Mouse (Mus musculus) midbrain, embryonic 13.5 days (tissue): Measurements from ENCODE around the gene 4930524B15Rik. TPM values are rescaled to one million over a fixed set of nuclear protein-coding genes. Genes with fewer than 3 reads are reported as not detected.
A peak's percentile ranks its signal among the peaks of the same experiment; 100 is the strongest.
"Not testable (repeated sequence)": the region's sequence is repeated elsewhere in the genome, so short reads cannot be mapped to it uniquely, and the experiment has no call there.

Experiments
- ATAC-seq: fragments of 200-750 bp; cut with Nextera tagmentation; 2 replicates; pipeline ENCODE4 v1.8.0; 2017; ENCODE audit warnings: mild to moderate bottlenecking, moderate TSS enrichment, moderate library complexity
- H3K27ac ChIP-seq: fragments of 300-500 bp; sonication (generic); 2 replicates; pipeline ENCODE4 v1.5.1; 2015; ENCODE audit warnings: inconsistent platforms, mild to moderate bottlenecking, moderate library complexity
- H3K27me3 ChIP-seq: fragments of 300-500 bp; sonication (generic); 2 replicates; pipeline ENCODE4 v1.6.1; 2015; ENCODE audit warnings: mild to moderate bottlenecking, inconsistent platforms
- H3K36me3 ChIP-seq: fragments of 300-500 bp; sonication (generic); 2 replicates; pipeline ENCODE4 v1.6.1; 2015; ENCODE audit warnings: mild to moderate bottlenecking, inconsistent platforms
- H3K4me1 ChIP-seq: fragments of 300-500 bp; sonication (generic); replicated peaks from 2 replicates; pipeline ENCODE4 v1.6.1; 2015; ENCODE audit warnings: inconsistent platforms
- H3K4me2 ChIP-seq: fragments of 300-500 bp; sonication (generic); replicated peaks from 2 replicates; pipeline ENCODE4 v1.6.1; 2015; ENCODE audit warnings: moderate library complexity, mild to moderate bottlenecking, inconsistent platforms
- H3K4me3 ChIP-seq: fragments of 300-500 bp; sonication (generic); replicated peaks from 2 replicates; pipeline ENCODE4 v1.5.1; 2015; ENCODE audit warnings: mild to moderate bottlenecking, inconsistent platforms
- H3K9ac ChIP-seq: fragments of 300-500 bp; sonication (generic); replicated peaks from 2 replicates; pipeline ENCODE4 v1.6.1; 2015; ENCODE audit warnings: mild to moderate bottlenecking, inconsistent platforms
- H3K9me3 ChIP-seq: fragments of 300-500 bp; sonication (generic); 2 replicates; pipeline ENCODE4 v1.6.1; 2016; ENCODE audit warnings: mild to moderate bottlenecking, inconsistent platforms
- WGBS: fragments of 180-500 bp; shearing (Covaris S2); methylation state at CpG from one replicate; pipeline ENCODE4 v1.1.7; 2015; 5-methylcytosine and 5-hydroxymethylcytosine counted together
- polyA plus RNA-seq: library from polyadenylated mRNA; unstranded; fragments of >200 nt; fragmentation: Nextera tagmentation; extraction: Ambion mirVana; gene quantifications from 2 replicates; pipeline ENCODE4 v1.2.1, GENCODE M21; 2015

Gene 4930524B15Rik
- polyA plus RNA-seq, 1 experiment from 2014 or later: 0.26 TPM

DNA sequence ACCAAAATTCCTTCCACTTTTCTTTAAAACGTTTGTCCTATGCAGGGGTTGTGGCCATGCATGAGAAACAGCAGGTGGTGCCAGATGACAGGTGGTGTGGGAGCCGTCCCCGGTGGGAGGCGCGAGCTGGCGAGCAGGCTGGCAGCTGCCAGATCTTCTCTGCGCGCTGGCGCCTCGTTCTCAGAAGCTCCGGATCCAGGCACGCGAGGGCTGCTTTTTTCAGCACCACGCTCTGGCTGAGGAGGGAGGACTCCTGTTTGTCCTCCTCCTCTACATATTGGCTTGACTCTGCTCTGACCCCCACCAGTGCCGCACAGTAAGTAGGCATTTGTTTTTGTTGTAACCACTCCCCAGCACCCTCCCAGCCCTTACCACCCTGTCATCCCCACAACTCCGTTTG, 34.9 kb downstream of the 4930524B15Rik start, which contains the start of gene Nsg2:
Nsg2 (plus strand) TSS at position 183 of the 400 bp plus-strand sequence.
- Histone ChIP-seq H3K9me3 (no peaks in the 10 kb centered on the region), H3K27me3 (no peaks in the 10 kb centered on the region), H3K4me1 (peaks cover 40% of the 10 kb centered on the region), H3K36me3 (peaks cover 22% of the 10 kb centered on the region), H3K4me2 (peak within 1 kb of the TSS; percentile 86), H3K27ac (peak within 1 kb of the TSS; percentile 97), H3K4me3 (peak within 1 kb of the TSS; percentile 56), H3K9ac (peak within 1 kb of the TSS; percentile 91)
- under 1% methylated on average over 16 of the region's 16 CpGs for WGBS
- peak; percentile 91 for ATAC-seq

DNA sequence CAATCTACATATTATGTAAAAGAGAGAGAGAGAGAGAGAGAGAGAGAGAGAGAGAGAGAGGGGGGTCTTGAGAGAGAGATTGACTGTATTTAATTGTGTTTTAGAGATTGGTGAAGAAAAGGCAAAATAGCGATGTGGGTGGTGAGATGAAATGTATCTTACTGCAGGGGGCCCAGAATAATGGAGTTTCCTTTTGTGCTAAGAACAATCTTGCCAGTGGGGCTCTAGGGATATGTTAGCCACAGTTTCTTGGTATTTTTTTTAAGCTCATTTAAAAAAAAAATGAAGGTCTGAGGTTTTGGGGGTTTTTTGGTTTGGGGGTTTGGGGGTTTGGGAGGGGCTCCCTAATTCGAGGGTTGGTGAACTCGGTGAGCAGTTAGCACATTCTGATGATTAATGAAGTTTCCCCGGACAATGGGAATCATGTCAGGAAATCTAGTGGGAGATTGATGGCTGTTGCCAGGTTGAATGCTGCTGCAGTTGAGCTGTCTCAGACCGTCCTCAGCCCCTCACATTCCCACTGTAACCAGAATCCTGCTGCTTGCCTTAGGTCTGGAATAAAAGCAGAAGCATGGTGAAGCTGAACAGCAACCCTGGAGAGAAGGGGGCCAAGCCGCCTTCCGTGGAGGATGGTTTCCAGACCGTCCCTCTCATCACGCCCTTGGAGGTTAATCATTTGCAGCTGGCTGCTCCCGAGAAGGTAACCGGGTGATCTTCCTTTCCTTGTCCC, 36.0 kb downstream of the 4930524B15Rik start:
- 2% methylated on average over 11 of the region's 11 CpGs for WGBS
- peaks cover 32% of the 10 kb centered on the region for H3K36me3 ChIP-seq
- H3K9ac ChIP-seq: peak overlapping the region; percentile 91
- no peaks in the 10 kb centered on the region for H3K27me3 ChIP-seq
- H3K27ac ChIP-seq: peak overlapping the region; percentile 97
- H3K4me1 ChIP-seq: peaks cover 45% of the 10 kb centered on the region
- peak overlapping the region; percentile 56 for H3K4me3 ChIP-seq
- 0 out of 2 replicates have a peak, but pooled peaks cover 7% of the 10 kb centered on the region for H3K9me3 ChIP-seq
- peak overlapping the region; percentile 86 for H3K4me2 ChIP-seq
- ATAC-seq: peak; percentile 10; the same call in 1 of the 2 replicates

DNA sequence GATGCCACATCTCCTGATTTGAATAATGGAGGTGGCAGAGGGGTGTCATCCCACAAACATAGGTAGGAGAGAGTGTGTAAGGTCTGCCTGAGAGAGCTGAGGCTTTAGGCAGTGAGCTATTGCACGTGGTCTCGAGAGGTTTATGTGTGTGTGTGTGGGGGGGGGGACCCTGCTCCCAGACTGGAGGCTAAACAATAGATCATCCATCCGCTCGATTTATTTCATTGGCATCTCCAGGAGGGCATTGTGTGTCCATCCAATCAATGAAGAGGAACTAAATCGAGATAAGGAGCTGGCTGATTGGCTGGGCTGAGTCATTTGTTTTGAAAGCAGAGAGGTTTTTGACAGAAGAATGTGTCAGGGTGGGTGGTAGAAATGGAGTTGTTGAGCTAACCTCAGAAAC, 37.3 kb downstream of the 4930524B15Rik start:
- Histone ChIP-seq H3K4me3 (peak overlapping the region; percentile 56), H3K9me3 (peaks cover 14% of the 10 kb centered on the region; the same call in 1 of the 2 replicates), H3K27ac (peak overlapping the region; percentile 97), H3K27me3 (no peaks in the 10 kb centered on the region), H3K36me3 (peaks cover 46% of the 10 kb centered on the region), H3K9ac (peak overlapping the region; percentile 91), H3K4me2 (peak overlapping the region; percentile 86), H3K4me1 (peaks cover 49% of the 10 kb centered on the region)
- WGBS: 2% methylated on average over 5 of the region's 5 CpGs
- peak; percentile 79 for ATAC-seq

DNA sequence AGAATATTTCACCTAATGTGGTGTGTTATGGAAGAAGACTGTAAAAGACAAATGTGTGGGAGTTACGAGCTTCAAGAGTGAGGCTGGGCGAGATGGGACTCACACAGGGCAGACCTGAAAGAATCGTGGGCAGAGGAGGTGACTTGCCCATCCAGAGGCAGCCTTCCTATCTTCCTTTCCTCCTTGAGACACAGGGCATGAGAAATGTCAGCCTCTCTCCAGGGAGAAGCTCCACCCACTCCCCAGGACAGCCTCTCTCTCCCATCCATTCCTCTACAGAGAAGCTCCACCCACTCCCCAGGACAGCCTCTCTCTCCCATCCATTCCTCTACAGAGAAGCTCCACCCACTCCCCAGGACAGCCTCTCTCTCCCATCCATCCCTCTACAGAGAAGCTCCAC, 42.7 kb downstream of the 4930524B15Rik start:
- not testable (repeated sequence) for H3K4me3 ChIP-seq, H3K27ac ChIP-seq, H3K9ac ChIP-seq, H3K27me3 ChIP-seq, ATAC-seq
- Histone ChIP-seq H3K36me3 (peaks cover 62% of the 10 kb centered on the region), H3K4me1 (peaks cover 78% of the 10 kb centered on the region), H3K4me2 (peak overlapping the region; percentile 43; the same call in 1 of the 2 replicates), H3K9me3 (peaks cover 14% of the 10 kb centered on the region; the same call in 1 of the 2 replicates)
- 92% methylated on average over 3 of the region's 3 CpGs for WGBS

DNA sequence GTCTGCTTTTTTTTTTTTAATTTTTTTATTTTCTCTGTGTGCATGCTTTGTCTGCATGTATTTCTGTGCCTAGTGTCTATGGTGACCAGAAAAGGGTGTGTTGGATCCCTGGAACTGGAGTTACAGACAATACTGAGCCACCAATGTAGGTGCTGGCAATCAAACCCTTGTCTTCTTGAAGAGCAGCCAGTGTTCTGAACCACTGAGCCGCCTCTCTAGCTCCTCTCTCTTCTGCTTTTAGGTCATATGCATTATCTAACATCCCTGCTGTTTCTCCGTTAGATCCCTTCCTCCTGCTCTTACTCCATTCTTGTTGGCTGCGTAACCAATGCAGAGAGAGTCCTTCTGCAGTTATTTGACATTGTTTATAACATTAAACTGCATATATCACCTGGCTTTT, 43.5 kb downstream of the 4930524B15Rik start:
- H3K4me3 ChIP-seq: peak overlapping the region; percentile 9; the same call in 1 of the 2 replicates
- peak overlapping the region; percentile 36 for H3K9ac ChIP-seq
- H3K27ac ChIP-seq: peak overlapping the region; percentile 46
- H3K4me1 ChIP-seq: peaks cover 78% of the 10 kb centered on the region
- peak overlapping the region; percentile 43 for H3K4me2 ChIP-seq
- H3K36me3 ChIP-seq: peaks cover 62% of the 10 kb centered on the region
- peaks cover 14% of the 10 kb centered on the region; the same call in 1 of the 2 replicates for H3K9me3 ChIP-seq
- no peaks in the 10 kb centered on the region for H3K27me3 ChIP-seq
- 74% methylated on average over 3 of the region's 3 CpGs for WGBS
- no peak for ATAC-seq

DNA sequence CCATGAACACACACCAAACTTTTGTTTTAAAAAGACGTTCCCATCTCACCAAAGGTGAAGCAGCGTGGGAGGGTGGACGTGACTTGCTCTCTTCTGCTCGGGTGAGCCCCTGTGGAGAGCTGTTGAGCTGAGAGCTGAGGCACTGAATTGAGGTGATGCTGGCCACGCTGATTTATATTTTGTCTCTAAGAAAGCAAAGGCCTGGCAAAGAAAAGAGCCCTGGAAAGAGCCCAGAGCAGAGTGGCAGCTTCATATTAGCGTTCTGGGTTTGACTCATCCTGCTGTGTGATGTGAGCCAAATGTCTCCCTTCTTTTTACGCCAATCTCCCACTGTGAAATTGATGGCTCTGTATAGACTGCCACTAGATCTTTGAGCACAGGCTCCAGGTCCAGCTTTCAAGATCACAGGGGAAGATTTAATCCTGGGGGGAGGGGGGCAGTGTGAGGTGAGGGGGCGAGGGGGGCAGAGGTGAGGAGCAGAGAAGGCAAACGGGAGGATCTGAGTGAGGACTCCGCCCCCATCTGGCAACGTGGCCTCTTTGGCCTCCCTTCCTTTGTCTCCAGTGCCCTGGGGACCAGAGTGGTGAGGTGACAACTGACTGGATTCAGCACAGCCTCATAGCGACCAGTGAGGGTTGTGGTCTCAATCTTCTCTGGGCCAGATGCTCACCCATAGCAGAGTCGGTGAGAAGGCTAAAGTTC, 44.7 kb downstream of the 4930524B15Rik start:
- Histone ChIP-seq H3K9ac (peak overlapping the region; percentile 45), H3K9me3 (peaks cover 14% of the 10 kb centered on the region; the same call in 1 of the 2 replicates), H3K27me3 (no peaks in the 10 kb centered on the region), H3K4me3 (no peak overlapping the region), H3K4me2 (peak overlapping the region; percentile 43), H3K27ac (peak overlapping the region; percentile 83), H3K4me1 (peaks cover 82% of the 10 kb centered on the region), H3K36me3 (peaks cover 53% of the 10 kb centered on the region)
- ATAC-seq: peak; percentile 91
- WGBS: 4% methylated on average over 13 of the region's 13 CpGs

DNA sequence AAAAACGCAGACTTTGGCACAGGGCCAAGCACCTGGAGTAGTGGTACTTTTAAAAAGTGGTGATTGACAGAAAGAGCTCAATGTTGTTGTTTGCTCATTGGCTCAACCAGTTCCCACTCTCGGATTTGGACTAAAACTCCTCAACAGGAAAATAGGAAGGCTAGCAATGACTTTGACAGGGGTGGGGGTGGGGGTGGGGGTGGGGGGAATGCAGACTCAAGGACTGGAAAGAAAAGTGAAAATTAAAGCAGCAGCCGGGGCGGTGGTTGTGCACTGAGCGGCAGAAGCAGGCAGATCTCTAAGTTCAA, 45.2 kb downstream of the 4930524B15Rik start:
- Histone ChIP-seq H3K4me1 (peaks cover 82% of the 10 kb centered on the region), H3K9ac (no peak overlapping the region), H3K4me3 (no peak overlapping the region)

DNA sequence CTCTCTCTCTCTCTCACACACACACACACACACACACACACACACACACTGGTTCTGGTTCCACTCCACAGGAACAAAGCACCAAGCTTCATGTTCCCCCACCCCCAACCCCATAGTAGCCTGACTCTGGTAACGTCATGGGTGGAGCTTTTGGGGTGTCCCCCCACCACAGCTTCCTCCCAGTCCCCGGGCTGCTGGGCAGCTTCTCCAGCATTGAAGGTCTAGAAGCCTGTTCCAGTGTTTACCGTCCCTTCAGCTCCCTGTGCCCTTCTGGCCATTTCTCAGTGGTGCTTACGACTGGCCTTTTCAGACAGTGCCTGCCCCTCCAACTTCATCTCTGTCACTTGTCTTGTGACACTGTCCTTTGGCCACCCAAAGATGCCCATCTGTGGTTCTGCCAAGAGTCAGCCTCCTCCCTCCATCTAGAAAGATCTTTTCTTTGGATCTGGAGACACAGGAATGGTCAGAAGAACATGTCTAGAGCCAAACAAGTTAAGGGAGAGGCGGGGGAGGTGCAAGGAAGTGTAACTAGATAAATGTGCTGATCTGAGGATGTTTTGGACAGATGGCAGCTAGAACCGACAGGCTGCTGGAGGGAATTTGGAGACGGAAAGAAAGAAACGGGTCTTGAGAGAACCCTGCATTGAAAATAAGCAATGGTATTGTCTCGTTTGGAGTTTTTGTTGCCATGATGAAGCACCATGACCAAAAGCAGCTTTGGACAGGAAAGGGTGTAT, 46.6 kb downstream of the 4930524B15Rik start:
- Histone ChIP-seq H3K36me3 (peaks cover 38% of the 10 kb centered on the region), H3K9me3 (peaks cover 1% of the 10 kb centered on the region; the same call in 1 of the 2 replicates), H3K9ac (no peak overlapping the region), H3K4me2 (0 out of 2 replicates have a peak overlapping the region, but pooled peaks have one; percentile 11), H3K27me3 (no peaks in the 10 kb centered on the region), H3K4me3 (no peak overlapping the region), H3K27ac (0 out of 2 replicates have a peak overlapping the region, but pooled peaks have one; percentile 25), H3K4me1 (peaks cover 93% of the 10 kb centered on the region)
- WGBS: 79% methylated on average over 9 of the region's 9 CpGs
- ATAC-seq: no peak

More for the DNA sequence above, 45.2 kb downstream of the 4930524B15Rik start:
- ATAC-seq: peak; percentile 37
- Histone ChIP-seq H3K36me3 (peaks cover 48% of the 10 kb centered on the region), H3K4me2 (peak overlapping the region; percentile 43), H3K9me3 (peaks cover 14% of the 10 kb centered on the region; the same call in 1 of the 2 replicates), H3K27me3 (no peaks in the 10 kb centered on the region), H3K27ac (peak overlapping the region; percentile 83)
- 29% methylated on average over 5 of the region's 5 CpGs for WGBS

DNA sequence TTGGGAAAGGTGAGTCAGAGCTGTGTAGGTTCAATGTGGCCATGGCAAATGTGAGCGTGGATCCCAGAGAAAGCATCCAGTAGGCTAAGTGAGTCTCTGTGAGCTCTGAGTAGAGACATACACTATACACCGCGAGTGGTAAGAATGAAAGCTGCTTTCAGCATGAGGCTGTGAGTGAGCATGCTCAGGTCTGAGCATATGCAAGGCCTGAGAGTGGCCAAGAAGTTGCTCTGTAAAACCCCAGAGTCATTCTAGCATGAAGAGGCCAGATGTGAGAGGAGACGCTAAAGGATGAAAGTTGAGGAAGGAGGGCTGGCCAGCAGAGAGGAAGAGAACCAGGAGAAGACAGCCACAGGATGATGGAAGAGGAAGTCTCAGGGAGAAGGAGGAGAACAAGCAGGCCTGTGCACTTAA, 47.6 kb downstream of the 4930524B15Rik start:
- no peak overlapping the region for H3K27ac ChIP-seq

DNA sequence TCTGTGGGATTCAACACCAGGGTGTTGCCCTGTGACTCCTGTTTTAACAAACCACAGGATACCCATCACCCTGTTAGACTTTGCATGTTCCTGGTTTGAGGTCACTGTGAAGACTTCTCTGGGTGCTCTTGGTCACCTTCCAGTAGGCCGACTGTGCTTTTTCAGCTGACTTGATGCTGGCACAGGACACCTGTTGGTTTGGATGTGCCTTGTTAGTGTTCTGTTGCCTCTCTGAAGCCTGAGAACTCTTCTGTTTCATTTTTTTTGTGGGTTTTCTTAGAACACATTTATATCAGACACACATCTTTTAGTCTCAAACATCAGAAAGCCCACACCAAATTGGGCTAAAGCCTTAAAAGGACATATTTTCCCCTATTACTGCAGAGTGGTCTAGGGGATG, 48.2 kb downstream of the 4930524B15Rik start:
- Histone ChIP-seq H3K27ac (no peak overlapping the region), H3K27me3 (no peaks in the 10 kb centered on the region), H3K4me3 (no peak overlapping the region), H3K9me3 (no peaks in the 10 kb centered on the region), H3K36me3 (peaks cover 43% of the 10 kb centered on the region), H3K4me1 (peaks cover 95% of the 10 kb centered on the region), H3K9ac (no peak overlapping the region), H3K4me2 (no peak overlapping the region)
- no peak for ATAC-seq
- WGBS: 89% methylated on average over 1 of the region's 1 CpGs

More for the DNA sequence above, 47.6 kb downstream of the 4930524B15Rik start:
- WGBS: 93% methylated on average over 4 of the region's 4 CpGs
- Histone ChIP-seq H3K4me1 (peaks cover 95% of the 10 kb centered on the region), H3K9ac (no peak overlapping the region), H3K36me3 (peaks cover 38% of the 10 kb centered on the region), H3K4me3 (no peak overlapping the region), H3K9me3 (no peaks in the 10 kb centered on the region), H3K27me3 (no peaks in the 10 kb centered on the region), H3K4me2 (no peak overlapping the region)
- no peak for ATAC-seq

DNA sequence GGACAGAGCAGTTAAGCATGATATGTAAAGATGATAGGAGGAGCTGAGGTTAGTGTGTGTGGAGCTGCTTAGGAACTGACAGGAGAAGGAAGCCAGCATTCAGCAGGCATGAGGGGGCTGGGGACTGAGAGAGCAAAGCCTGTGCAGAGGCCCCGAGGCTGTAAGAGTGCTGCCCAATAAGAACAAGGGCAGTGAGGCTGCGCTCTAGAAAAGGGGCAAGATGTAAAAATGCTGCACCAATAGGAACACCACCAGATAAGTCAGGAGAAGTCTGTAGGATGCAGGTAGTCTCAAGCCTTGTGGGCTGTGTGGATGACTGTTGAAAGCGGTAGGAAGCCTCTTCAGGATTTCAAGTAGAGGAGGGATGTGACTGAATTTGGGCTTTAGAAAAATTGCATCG, 52.8 kb downstream of the 4930524B15Rik start:
- no peak for ATAC-seq
- H3K9me3 ChIP-seq: no peaks in the 10 kb centered on the region
- peaks cover 92% of the 10 kb centered on the region for H3K4me1 ChIP-seq
- no peak overlapping the region for H3K4me3 ChIP-seq
- H3K36me3 ChIP-seq: peaks cover 52% of the 10 kb centered on the region
- no peaks in the 10 kb centered on the region for H3K27me3 ChIP-seq
- peak overlapping the region; percentile 88 for H3K27ac ChIP-seq
- WGBS: 46% methylated on average over 4 of the region's 4 CpGs
- no peak overlapping the region for H3K4me2 ChIP-seq
- peak overlapping the region; percentile 33; the same call in 1 of the 2 replicates for H3K9ac ChIP-seq
